Mouse (Mus musculus) ES-E14 (cell line): ENCODE measurements at regions not wholly inside any gene's neighbourhood (a gene's known extent, or its start where the extent isn't known, plus 50 kb on each side); places are given as distances from the start of the nearest gene placed in this dataset.
"Not testable (repeated sequence)": the region's sequence is repeated elsewhere in the genome, so short reads cannot be mapped to it uniquely, and the experiment has no call there.

Source experiments
- HCFC1 ChIP-seq: IDR thresholded peaks from 2 replicates; pipeline ENCODE4 v1.6.1; 2012; ENCODE audit warnings: low read length, inconsistent platforms, borderline replicate concordance; ENCODE audit not compliant: insufficient read depth
- ZC3H11A ChIP-seq: IDR thresholded peaks from 2 replicates; pipeline ENCODE4 v1.6.1; 2012; ENCODE audit warnings: low read depth, mild to moderate bottlenecking, inconsistent platforms, low read length, borderline replicate concordance
- ZNF384 ChIP-seq: IDR thresholded peaks from 2 replicates; pipeline ENCODE4 v1.6.1; 2012; ENCODE audit warnings: low read depth, low read length, inconsistent platforms

DNA sequence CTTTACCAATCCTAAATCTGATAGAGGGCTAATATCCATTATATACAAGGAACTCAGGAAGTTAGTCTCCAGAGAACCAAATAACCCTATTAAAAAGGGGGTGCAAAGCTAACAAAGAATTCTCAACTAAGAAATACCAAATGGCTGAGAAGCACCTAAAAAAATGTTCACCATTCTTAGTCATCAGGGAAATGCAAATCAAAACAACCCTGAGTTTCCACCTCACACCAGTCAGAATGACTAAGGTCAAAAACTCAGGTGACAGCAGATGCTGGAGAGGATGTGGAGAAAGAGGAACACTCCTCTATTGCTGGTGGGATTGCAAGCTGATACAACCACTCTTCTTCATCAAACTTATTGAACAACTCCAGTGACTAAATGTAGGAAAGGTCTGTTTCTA lies 154.9 kb upstream of the Intu start:
- TF ChIP-seq HCFC1, ZC3H11A, ZNF384: not testable (repeated sequence)
